Mouse (Mus musculus) heart, adult 2 months (tissue): ENCODE results near the gene Cntn3. TPM values are rescaled to one million over a fixed set of nuclear protein-coding genes. Genes with fewer than 3 reads are reported as not detected.

Source experiments
- DNase-seq, 2 experiments: peaks; one replicate each; pipeline ENCODE4 v3.0.0; 2021
- H3K27ac ChIP-seq: fragments of 200-600 bp; 2 replicates; pipeline ENCODE4 v1.8.1; 2022
- H3K27me3 ChIP-seq: fragments of 200-500 bp; 2 replicates; pipeline ENCODE4 v1.6.1; 2012; ENCODE audit warnings: mild to moderate bottlenecking, low read length, inconsistent platforms, mixed read lengths; ENCODE audit not compliant: control insufficient read depth, insufficient read depth
- H3K36me3 ChIP-seq: fragments of 200-500 bp; 2 replicates; pipeline ENCODE4 v1.6.1; 2012; ENCODE audit warnings: low read length, inconsistent platforms; ENCODE audit not compliant: control insufficient read depth, insufficient read depth
- H3K4me1 ChIP-seq: fragments of 200-500 bp; 2 replicates; pipeline ENCODE4 v1.6.1; 2011; ENCODE audit warnings: low read length; ENCODE audit not compliant: control insufficient read depth, insufficient read depth
- H3K4me3 ChIP-seq: fragments of 200-600 bp; 2 replicates; pipeline ENCODE4 v1.8.1; 2022
- H3K79me2 ChIP-seq: fragments of 200-500 bp; replicated peaks from 2 replicates; pipeline ENCODE4 v1.6.1; 2012; ENCODE audit warnings: mild to moderate bottlenecking, inconsistent platforms, low read length, moderate library complexity, mixed read lengths; ENCODE audit not compliant: control insufficient read depth, insufficient read depth
- H3K9ac ChIP-seq: fragments of 200-500 bp; 2 replicates; pipeline ENCODE4 v1.6.1; 2012; ENCODE audit warnings: low read depth, mild to moderate bottlenecking, control low read depth, inconsistent platforms, low read length, mixed read lengths
- CTCF ChIP-seq: fragments of 200-600 bp; IDR thresholded peaks from 2 replicates; pipeline ENCODE4 v1.8.1; 2022; ENCODE audit warnings: antibody characterized with exemption, mild to moderate bottlenecking, moderate library complexity
- EP300 ChIP-seq: fragments of 200-500 bp; IDR thresholded peaks from 2 replicates; pipeline ENCODE4 v1.6.1; 2011; ENCODE audit warnings: low read depth, low read length, control low read depth; ENCODE audit not compliant: insufficient read depth
- POLR2A ChIP-seq: fragments of 200-500 bp; IDR thresholded peaks from 2 replicates; pipeline ENCODE4 v1.6.1; 2011; ENCODE audit warnings: mild to moderate bottlenecking, low read depth, low read length, control low read depth; ENCODE audit not compliant: insufficient read depth
- WGBS: fragments of 180-500 bp; shearing (Covaris S2); methylation state at CpG from one replicate; pipeline ENCODE4 v1.1.7; 2018; 5-methylcytosine and 5-hydroxymethylcytosine counted together
- intact Hi-C: fragments of 180-260 bp; cut with DNase I; formaldehyde crosslinking; loops from one replicate; pipeline ENCODE4 v1.15.1; 2025
- polyA plus RNA-seq: library from polyadenylated mRNA; depleted of rRNA; stranded (reverse); fragments of >200 nt; gene quantifications from 2 replicates; pipeline ENCODE4 v1.2.3, GENCODE M21; 2012
- total RNA-seq, 2 experiments: library from RNA; stranded (reverse); gene quantifications; 2 replicates each; pipeline ENCODE4 v1.2.3; 2021

The Cntn3 gene
- total and polyA plus RNA-seq, 3 experiments, result 0.04 TPM; not detected in 2

DNA sequence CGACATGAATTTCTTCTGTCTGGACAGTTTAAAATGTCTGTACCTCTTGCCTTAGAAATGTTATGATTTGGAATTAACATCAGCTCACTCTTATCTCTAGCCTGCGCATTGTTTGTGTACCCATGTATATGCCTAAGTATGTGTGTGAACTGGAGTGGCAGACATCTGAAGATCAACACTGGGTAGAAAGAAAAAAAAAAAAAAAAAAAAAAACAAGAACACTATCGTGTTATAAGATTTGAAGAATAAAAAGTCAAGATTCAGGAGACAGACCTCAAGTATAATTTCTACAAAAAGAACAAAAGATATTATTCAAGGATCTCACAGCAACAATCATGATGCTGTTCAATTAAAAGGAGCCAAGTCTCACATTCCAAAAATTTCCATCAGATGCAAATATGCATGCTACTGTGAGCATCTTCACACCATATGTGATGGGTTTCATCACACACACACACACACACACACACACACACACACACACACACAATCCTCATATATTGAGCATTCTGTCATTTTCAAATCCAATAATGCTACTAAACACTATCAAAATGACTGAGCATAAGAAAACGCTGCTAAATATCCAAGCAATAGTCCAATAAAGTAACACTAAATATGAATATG lies 17.0 kb downstream of the Cntn3 start:
- Histone ChIP-seq H3K79me2 (no peaks in the 10 kb centered on the region), H3K27ac (no peak overlapping the region), H3K4me1 (no peaks in the 10 kb centered on the region), H3K4me3 (no peak overlapping the region), H3K27me3 (no peaks in the 10 kb centered on the region), H3K36me3 (no peaks in the 10 kb centered on the region), H3K9ac (no peak overlapping the region)
- 74% methylated on average over 4 of the region's 4 CpGs for WGBS
- TF ChIP-seq EP300 (no peak), POLR2A (no peak), CTCF (no peak)
- no peak for DNase-seq
- intact Hi-C loops, result no loop called here

DNA sequence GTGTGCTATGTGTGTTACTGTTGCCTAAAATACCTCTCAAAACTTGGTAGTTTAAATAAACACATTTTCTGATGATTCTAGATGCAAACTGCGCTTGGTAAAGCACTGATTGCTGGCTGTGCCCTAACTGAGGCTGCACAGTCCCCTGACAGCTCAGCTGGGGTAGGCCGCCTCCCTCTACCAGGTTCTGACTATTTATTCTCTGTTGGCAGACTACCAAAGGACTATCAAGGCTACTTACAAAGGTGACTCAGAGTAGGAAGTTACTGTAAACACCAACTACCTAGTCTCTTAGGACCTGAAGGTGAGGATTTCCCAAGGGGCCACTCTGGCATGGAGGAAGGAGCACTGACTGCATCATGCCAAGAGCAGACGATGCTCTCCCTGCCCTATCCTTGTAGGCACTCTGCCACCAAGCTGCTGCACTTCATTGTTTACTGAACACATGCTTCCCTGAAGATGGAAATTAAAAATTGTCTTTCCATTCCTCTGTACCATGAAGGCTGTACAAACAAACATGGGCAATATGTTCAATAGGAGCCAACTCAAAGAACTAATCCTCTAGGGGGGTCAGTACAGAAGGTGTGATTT lies 17.7 kb downstream of the Cntn3 start:
- intact Hi-C loops, result no loop called here
- H3K79me2 ChIP-seq, result no peaks in the 10 kb centered on the region
- no peaks in the 10 kb centered on the region for H3K27me3 ChIP-seq
- no peaks in the 10 kb centered on the region for H3K4me1 ChIP-seq
- TF ChIP-seq EP300, result no peak
- TF ChIP-seq CTCF, result no peak
- no peak for TF ChIP-seq POLR2A
- no peaks in the 10 kb centered on the region for H3K36me3 ChIP-seq
- 57% methylated on average over 3 of the region's 3 CpGs for WGBS
- H3K27ac ChIP-seq, result no peak overlapping the region
- no peak overlapping the region for H3K9ac ChIP-seq
- no peak for DNase-seq
- no peak overlapping the region for H3K4me3 ChIP-seq

DNA sequence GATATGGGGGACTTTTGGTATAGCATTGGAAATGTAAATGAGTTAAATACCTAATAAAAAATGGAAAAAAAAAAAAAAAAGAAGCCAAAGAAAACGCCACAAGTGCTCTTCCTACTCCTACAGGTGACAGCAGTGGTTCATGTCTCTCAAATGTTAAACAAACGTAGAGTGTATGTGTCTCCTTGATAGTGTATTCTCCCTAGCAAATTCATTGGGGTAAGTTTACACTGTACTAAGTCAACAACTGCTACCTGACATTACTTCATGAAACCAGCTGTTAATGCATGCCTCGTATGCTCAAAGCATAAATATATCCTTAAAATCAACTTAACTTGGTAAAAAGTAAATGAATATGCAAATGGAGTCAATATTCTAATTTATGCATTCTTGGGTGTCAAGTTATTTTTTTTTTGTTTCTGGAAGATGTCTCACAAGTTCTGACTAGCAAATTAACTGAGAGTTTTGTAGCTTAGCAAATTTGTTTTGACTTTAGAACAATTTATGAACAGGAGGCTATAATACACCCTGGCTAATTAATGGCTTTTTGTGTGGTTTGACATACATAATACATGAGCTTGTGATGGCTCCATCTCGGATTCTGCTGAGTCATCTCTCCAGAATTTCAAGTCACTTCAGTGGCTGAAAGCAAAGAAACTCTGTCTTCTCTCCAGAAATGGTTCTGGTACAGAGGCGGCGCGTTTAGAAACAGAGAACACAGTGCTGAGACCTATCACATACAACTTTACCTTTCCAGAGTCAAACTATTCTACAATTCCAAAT lies 31.1 kb downstream of the Cntn3 start:
- H3K79me2 ChIP-seq, result no peaks in the 10 kb centered on the region
- no peaks in the 10 kb centered on the region for H3K4me1 ChIP-seq
- no peaks in the 10 kb centered on the region for H3K27me3 ChIP-seq
- no peaks in the 10 kb centered on the region for H3K36me3 ChIP-seq
- intact Hi-C loops, result no loop called here
- no peak overlapping the region for H3K9ac ChIP-seq
- H3K27ac ChIP-seq, result no peak overlapping the region
- no peak overlapping the region for H3K4me3 ChIP-seq
- TF ChIP-seq CTCF, result no peak
- TF ChIP-seq POLR2A, result no peak
- no peak for TF ChIP-seq EP300
- no peak for DNase-seq
- WGBS, result 73% methylated on average over 7 of the region's 7 CpGs

DNA sequence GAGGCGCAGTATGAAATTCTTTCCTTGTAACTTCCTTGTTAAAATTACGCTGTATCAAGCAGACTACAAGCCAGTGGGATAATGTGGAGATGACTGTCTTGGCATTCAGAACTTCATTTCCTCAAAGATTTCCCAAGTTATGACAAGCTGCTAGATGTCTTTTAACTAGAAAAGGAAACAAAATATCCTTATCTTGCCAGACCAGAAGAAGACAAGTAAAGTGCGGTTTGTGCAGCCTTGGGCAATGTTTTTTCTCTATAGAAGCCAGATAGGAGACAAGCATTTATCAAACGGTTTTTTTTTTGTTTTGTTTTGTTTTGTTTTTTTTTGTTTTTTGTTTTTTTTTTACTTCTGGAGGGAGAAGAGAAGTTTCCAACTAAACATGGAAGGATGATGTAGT lies 37.3 kb downstream of the Cntn3 start:
- H3K27me3 ChIP-seq, result no peaks in the 10 kb centered on the region
- H3K36me3 ChIP-seq, result no peaks in the 10 kb centered on the region
- no peak overlapping the region for H3K9ac ChIP-seq
- H3K27ac ChIP-seq, result no peak overlapping the region
- no peaks in the 10 kb centered on the region for H3K79me2 ChIP-seq
- TF ChIP-seq EP300, result no peak
- no peak for TF ChIP-seq POLR2A
- no peak for TF ChIP-seq CTCF
- no peak overlapping the region for H3K4me3 ChIP-seq
- intact Hi-C loops, result no loop called here
- no peaks in the 10 kb centered on the region for H3K4me1 ChIP-seq
- DNase-seq, result no peak
- 43% methylated on average over 4 of the region's 4 CpGs for WGBS

DNA sequence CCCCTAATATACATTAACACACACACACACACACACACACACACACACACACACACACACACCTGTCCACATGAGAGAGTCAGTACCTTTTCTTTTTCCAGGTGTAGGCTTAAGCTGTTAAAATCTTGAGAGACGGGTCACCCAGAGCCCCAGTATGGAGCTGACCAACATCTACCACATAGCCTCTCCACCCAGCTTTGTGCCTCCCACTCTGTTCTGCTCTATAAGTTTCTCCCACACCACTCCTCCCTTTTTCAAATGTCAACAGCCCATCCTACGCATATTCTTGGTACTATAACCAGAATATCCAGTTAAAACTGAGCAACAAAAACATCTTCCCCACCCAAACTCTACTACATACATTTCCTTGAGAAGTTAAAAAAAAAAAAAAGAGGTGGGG lies 49.9 kb downstream of the Cntn3 start:
- no peaks in the 10 kb centered on the region for H3K4me1 ChIP-seq
- H3K4me3 ChIP-seq, result no peak overlapping the region
- TF ChIP-seq POLR2A (no peak), CTCF (no peak), EP300 (no peak)
- H3K36me3 ChIP-seq, result no peaks in the 10 kb centered on the region
- DNase-seq, result no peak
- no peaks in the 10 kb centered on the region for H3K79me2 ChIP-seq
- no peak overlapping the region for H3K9ac ChIP-seq
- intact Hi-C loops, result no loop called here
- 73% methylated on average over 2 of the region's 2 CpGs for WGBS
- peaks cover 1% of the 10 kb centered on the region; the same call in 1 of the 2 replicates for H3K27me3 ChIP-seq
- no peak overlapping the region for H3K27ac ChIP-seq

DNA sequence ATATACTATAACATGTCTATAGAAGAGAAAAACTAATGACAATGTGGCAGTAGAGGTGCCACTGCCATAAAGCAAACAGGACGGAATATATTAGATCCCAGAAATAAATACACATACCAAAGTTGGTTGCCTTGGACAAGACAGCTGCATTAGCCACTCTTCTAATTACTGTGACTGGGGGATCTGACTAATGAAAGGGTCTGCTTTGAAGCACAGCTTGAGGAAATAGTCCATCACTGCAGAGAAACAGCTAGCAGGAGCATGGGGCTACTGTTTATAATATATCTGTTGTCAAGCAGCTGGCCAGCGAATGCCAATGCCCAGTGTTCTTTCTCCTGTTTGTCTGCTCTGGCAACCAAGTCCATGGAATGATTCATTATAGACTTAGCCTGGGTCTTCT lies 51.9 kb downstream of the Cntn3 start:
- H3K4me1 ChIP-seq, result no peaks in the 10 kb centered on the region
- H3K9ac ChIP-seq, result no peak overlapping the region
- WGBS, result 79% methylated on average over 2 of the region's 2 CpGs
- no peaks in the 10 kb centered on the region for H3K36me3 ChIP-seq
- no peak for DNase-seq
- no peaks in the 10 kb centered on the region for H3K79me2 ChIP-seq
- intact Hi-C loops, result no loop called here
- H3K4me3 ChIP-seq, result no peak overlapping the region
- TF ChIP-seq POLR2A, result no peak
- TF ChIP-seq CTCF, result no peak
- TF ChIP-seq EP300, result no peak
- H3K27me3 ChIP-seq, result peaks cover 1% of the 10 kb centered on the region; the same call in 1 of the 2 replicates
- no peak overlapping the region for H3K27ac ChIP-seq
